Mouse (Mus musculus) lung, postnatal 0 days (tissue): ENCODE results near the gene Rai1. TPM values are rescaled to one million over a fixed set of nuclear protein-coding genes. Genes with fewer than 3 reads are reported as not detected.

Experiments used
- ATAC-seq: fragments of 200-750 bp; cut with Nextera tagmentation; 2 replicates; pipeline ENCODE4 v1.8.0; 2017; ENCODE audit warnings: moderate library complexity
- DNase-seq: peaks from one replicate; pipeline ENCODE4 v3.0.0-alpha.2; 2016; ENCODE audit warnings: low spot score
- H3K27ac ChIP-seq: fragments of 300-500 bp; sonication (generic); 2 replicates; pipeline ENCODE4 v1.5.1; 2014; ENCODE audit warnings: antibody characterized with exemption, mild to moderate bottlenecking, low read length, mixed read lengths
- H3K27me3 ChIP-seq: fragments of 300-500 bp; sonication (generic); replicated peaks from 2 replicates; pipeline ENCODE4 v1.6.1; 2014; ENCODE audit warnings: low read length, mixed read lengths; ENCODE audit not compliant: insufficient read depth
- H3K36me3 ChIP-seq: fragments of 300-500 bp; sonication (generic); 2 replicates; pipeline ENCODE4 v1.6.1; 2014; ENCODE audit warnings: low read length, mixed read lengths; ENCODE audit not compliant: insufficient read depth
- H3K4me1 ChIP-seq: fragments of 300-500 bp; sonication (generic); 2 replicates; pipeline ENCODE4 v1.6.1; 2014; ENCODE audit warnings: antibody characterized with exemption, low read depth, low read length, mixed read lengths; ENCODE audit not compliant: insufficient read depth
- H3K4me2 ChIP-seq: fragments of 300-500 bp; sonication (generic); replicated peaks from 2 replicates; pipeline ENCODE4 v1.6.1; 2014; ENCODE audit warnings: low read depth, mild to moderate bottlenecking, low read length, moderate library complexity, mixed read lengths
- H3K4me3 ChIP-seq: fragments of 300-500 bp; sonication (generic); 2 replicates; pipeline ENCODE4 v1.5.1; 2014; ENCODE audit warnings: low read depth, low read length
- H3K9ac ChIP-seq: fragments of 300-500 bp; sonication (generic); replicated peaks from 2 replicates; pipeline ENCODE4 v1.6.1; 2014; ENCODE audit warnings: low read depth, mild to moderate bottlenecking
- H3K9me3 ChIP-seq: fragments of 300-500 bp; sonication (generic); 2 replicates; pipeline ENCODE4 v1.6.1; 2016; ENCODE audit warnings: low read length, mixed read lengths
- CTCF ChIP-seq: IDR thresholded peaks from 2 replicates; pipeline ENCODE4 v1.5.1; 2016; ENCODE audit warnings: antibody characterized with exemption, mild to moderate bottlenecking
- EP300 ChIP-seq: IDR thresholded peaks from 2 replicates; pipeline ENCODE4 v1.6.1; 2016; ENCODE audit warnings: antibody characterized with exemption, mild to moderate bottlenecking, control low read depth
- WGBS: fragments of 180-500 bp; shearing (Covaris S2); extraction: QIAGEN DNeasy Blood & Tissue Kit; methylation state at CpG from one replicate; pipeline ENCODE4 v1.1.7; 2014; 5-methylcytosine and 5-hydroxymethylcytosine counted together
- polyA plus RNA-seq: library from polyadenylated mRNA; unstranded; fragments of >200 nt; fragmentation: Nextera tagmentation; extraction: Ambion mirVana; gene quantifications from 2 replicates; pipeline ENCODE4 v1.2.1, GENCODE M21; 2015

The Rai1 gene
- polyA plus RNA-seq, 1 experiment from 2014 or later: 16.2 TPM

DNA sequence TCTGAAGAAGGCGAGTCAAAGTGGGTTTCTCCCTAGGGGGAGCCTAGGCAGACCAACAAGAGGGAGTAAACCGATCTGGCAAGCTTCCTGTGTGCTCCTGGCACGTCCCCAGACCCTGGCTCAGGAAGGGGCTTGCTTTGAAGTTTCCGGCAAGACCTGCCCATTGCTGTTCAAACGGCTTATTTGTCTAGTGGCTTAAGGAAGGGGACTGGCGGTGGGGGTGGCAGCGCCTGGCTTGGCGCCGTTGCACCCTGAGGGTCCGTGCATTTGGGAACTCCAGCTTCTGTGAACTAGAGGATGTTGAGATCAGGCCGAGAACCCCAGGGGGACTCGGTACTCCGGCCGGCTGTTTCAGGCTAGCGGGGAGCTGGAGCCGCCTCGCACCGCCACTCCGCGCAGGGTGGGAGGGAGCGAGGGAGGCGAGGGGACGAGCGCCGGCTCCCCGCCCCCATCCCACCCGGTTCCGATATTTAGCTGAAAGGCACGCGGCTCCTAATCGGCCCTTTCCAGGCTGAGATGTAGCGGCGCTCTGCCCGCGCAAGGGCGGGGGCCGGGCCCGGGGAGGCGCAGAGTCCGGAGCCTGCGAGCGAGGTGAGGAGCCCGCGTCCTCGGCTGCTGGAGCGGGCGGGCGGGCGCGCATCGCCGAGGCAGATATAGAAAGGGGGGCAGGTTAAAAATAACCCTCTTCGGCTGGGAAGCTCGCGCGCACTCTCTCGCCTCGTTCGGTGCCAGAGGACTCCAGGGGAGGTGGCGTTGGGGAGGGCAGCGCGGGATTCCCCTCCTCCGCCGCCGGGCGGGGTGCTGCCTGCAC lies 70.8 kb downstream of the Rai1 start:
- Histone ChIP-seq H3K36me3 (no peaks in the 10 kb centered on the region), H3K4me1 (peaks cover 25% of the 10 kb centered on the region), H3K9ac (peak overlapping the region; percentile 35), H3K9me3 (no peaks in the 10 kb centered on the region), H3K4me3 (peak overlapping the region; percentile 49), H3K4me2 (peak overlapping the region; percentile 100), H3K27ac (peak overlapping the region; percentile 62), H3K27me3 (no peaks in the 10 kb centered on the region)
- ATAC-seq (peak; percentile 58), DNase-seq (peak; percentile 71)
- WGBS: 1% methylated on average over 60 of the region's 66 CpGs
- TF ChIP-seq EP300 (peak; percentile 38; the same call in 1 of the 2 replicates), CTCF (0 out of 2 replicates have a peak, but pooled peaks have one; percentile 9)

DNA sequence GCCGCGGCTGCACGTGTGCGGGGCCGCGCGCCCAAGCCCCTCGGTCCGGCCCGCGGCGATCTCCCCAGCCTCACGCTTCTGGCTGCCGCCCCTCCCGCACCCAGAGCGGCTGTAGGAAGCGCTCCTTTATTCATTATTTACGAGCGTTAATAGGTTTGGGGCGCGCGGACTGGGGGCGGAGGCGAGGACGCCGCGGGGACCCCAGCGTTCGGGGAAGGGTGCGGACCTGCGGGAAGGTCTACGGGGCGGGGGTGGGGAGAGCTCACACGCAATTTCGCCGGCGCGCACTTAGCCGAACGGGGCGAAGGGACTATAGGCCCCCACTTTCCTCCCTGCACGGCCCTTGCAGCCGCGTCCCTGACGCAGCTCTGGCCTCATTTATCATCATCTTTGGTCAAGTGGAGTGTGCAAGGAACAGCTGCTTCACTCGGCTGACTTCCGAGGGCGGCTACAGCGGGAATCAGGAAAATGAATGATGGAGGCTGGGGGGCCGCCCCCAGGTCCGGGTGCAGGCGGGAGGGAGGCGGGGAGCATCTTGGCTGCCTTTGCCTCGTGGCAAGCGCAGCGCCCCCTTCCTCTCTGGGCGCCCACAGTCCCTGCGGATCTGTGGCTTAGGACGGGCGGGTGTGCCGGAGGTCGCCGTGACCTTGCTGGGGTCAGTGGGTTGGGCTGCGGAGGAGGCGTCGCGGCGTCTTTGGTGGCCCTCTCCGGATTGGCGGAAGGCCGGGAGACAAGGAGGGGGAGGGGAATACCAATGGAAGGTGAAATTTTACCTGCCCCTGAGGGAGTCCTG lies 71.6 kb downstream of the Rai1 start:
- Histone ChIP-seq H3K4me2 (peak overlapping the region; percentile 100), H3K4me1 (peaks cover 25% of the 10 kb centered on the region), H3K9me3 (no peaks in the 10 kb centered on the region), H3K4me3 (peak overlapping the region; percentile 49), H3K9ac (peak overlapping the region; percentile 35), H3K27ac (peak overlapping the region; percentile 62), H3K27me3 (no peaks in the 10 kb centered on the region), H3K36me3 (no peaks in the 10 kb centered on the region)
- ATAC-seq: peak; percentile 36
- TF ChIP-seq CTCF: peak; percentile 55
- no peak for TF ChIP-seq EP300
- WGBS: 2% methylated on average over 54 of the region's 71 CpGs
- peak; percentile 74 for DNase-seq

DNA sequence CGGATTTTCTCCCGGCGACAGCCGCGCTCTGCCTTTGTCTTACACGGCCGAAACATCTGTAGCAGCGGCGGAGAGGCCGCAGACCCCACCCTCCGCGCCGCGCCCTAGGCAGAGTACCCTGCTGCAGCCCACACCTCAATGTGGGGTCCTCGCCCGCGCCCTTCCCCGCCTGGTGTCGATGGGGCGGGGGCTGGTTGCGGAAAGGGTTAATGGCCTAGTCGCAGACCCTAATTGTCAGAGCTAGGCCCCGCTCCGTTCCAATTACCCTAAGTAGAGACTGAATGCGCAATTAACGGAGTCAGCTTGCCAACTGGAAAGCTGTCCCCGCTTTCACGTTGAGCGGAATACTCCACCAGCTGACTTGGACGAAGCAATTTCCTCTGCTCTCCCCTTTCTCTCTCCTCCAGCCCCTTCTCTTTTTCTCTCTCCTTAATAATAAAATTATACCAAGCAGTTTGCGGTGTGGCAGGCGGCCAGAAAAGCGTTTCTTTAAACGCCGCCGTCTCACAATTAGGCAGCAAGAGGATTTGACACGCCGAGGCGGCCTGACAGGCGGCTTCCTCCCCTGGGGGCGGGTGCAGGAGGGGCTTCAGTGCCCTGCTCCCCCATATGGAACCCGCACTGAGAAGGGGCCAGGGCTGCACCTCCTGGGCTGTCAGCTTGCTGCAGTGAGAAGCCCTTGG lies 72.3 kb downstream of the Rai1 start:
- Histone ChIP-seq H3K4me2 (peak overlapping the region; percentile 100), H3K9me3 (no peaks in the 10 kb centered on the region), H3K9ac (peak overlapping the region; percentile 35; the same call in 1 of the 2 replicates), H3K36me3 (no peaks in the 10 kb centered on the region), H3K27ac (peak overlapping the region; percentile 57), H3K4me1 (peaks cover 25% of the 10 kb centered on the region), H3K4me3 (peak overlapping the region; percentile 49), H3K27me3 (no peaks in the 10 kb centered on the region)
- 6% methylated on average over 36 of the region's 42 CpGs for WGBS
- no peak for ATAC-seq
- TF ChIP-seq EP300 (no peak), CTCF (no peak)
- DNase-seq: peak; percentile 47

DNA sequence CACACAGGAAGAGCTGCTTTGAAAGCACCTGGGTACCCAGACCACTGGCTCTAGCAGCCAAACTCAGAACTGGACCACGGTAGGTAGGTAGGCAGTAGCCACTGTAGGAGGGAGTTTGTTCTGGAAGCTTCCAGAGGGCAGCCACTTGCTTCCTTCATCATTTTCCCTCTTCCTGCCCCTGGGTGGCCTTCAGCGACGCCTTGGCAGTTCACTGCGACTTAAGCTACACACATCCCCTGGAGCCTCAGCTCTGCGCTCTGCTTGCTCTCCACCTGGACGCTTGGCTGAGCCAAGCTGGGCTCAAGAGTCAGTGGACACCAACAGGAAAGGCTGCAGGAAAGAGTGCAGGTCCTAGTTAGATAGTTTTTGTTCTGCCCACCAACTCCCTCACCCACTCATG lies 73.2 kb downstream of the Rai1 start:
- Histone ChIP-seq H3K27ac (no peak overlapping the region), H3K9ac (no peak overlapping the region), H3K4me3 (no peak overlapping the region), H3K9me3 (no peaks in the 10 kb centered on the region), H3K4me1 (peaks cover 25% of the 10 kb centered on the region), H3K4me2 (no peak overlapping the region), H3K27me3 (no peaks in the 10 kb centered on the region), H3K36me3 (no peaks in the 10 kb centered on the region)
- 43% methylated on average over 6 of the region's 6 CpGs for WGBS
- no peak for ATAC-seq
- DNase-seq: no peak
- no peak for TF ChIP-seq CTCF
- TF ChIP-seq EP300: no peak

DNA sequence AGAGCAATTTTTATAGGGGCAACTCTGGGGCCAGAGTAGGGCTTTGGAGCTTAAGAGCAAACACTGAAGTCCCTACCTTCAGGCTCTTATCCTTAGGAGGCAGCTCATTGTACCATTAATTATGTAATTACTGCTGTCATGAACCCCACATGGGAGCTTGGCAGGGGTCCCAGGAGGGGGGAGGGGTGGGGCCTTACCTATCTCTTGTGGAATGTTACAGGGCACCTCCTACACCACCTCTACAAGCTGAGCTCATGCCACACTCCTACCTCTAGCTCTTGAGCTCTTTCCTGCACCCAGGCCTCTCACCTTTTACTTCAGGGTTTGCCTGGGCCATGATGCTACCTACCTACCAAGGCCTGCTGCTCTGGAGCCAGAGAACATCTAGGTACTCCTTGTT lies 73.7 kb downstream of the Rai1 start:
- TF ChIP-seq EP300 (peak; percentile 31; the same call in 1 of the 2 replicates), CTCF (no peak)
- Histone ChIP-seq H3K9me3 (no peaks in the 10 kb centered on the region), H3K4me2 (no peak overlapping the region), H3K4me3 (no peak overlapping the region), H3K36me3 (no peaks in the 10 kb centered on the region), H3K4me1 (peaks cover 25% of the 10 kb centered on the region), H3K27me3 (no peaks in the 10 kb centered on the region), H3K27ac (no peak overlapping the region), H3K9ac (no peak overlapping the region)
- ATAC-seq: peak; percentile 50
- peak; percentile 57 for DNase-seq
